26 mouse cellular contexts compared by ENCODE assay signal in genomic region chr1:179585646-179586045, GRCm38 (mm10). TPM values are rescaled to one million over a fixed set of nuclear protein-coding genes. Genes with fewer than 3 reads are reported as not detected.
DNase-seq lines count a peak whose midpoint lies in the region; ATAC-seq and TF ChIP-seq lines count a peak whose summit lies in the region.
"Had no signal": no experiment of that assay in that cellular context is flagged by ENCODE, and none has a peak within 500 bp of the region (broad histone marks: within the 10 kb centered on the region; RNA-seq: fewer than 3 reads in every experiment).

No protein-coding gene starts in this region.

- peaks cover 39% of the 10 kb centered on the region for H3K36me3 ChIP-seq in heart, adult 2 months (ENCODE audit: control insufficient read depth, insufficient read depth, low read length)
- H3K36me3 ChIP-seq in kidney, embryonic 15.5 days: 0 out of 2 replicates have a peak, but pooled peaks cover 3% of the 10 kb centered on the region

- 0 out of 2 replicates have a peak, but pooled peaks have one; percentile 31 for ATAC-seq in kidney, embryonic 15.5 days (replicated peaks; ENCODE audit: low FRiP score)
- ATAC-seq: CD4-positive, CD25-positive, alpha-beta regulatory T cell, adult 4 months; forebrain, embryonic 16.5 days; hindbrain, postnatal 0 days; lung, postnatal 0 days had no signal

- no peak for TF ChIP-seq POLR2A in heart, adult 2 months (IDR thresholded peaks at IDR 0.05; ENCODE audit: insufficient read depth, low read depth, low read length)

- intact Hi-C loops in heart, adult 2 months (cut with DNase I): no loop called here

- no peak for TF ChIP-seq EP300 in heart, adult 2 months (IDR thresholded peaks at IDR 0.05; ENCODE audit: insufficient read depth, low read depth, low read length)

- no peak for TF ChIP-seq CTCF in heart, adult 2 months (IDR thresholded peaks at IDR 0.05)

- H3K79me2 ChIP-seq in heart, adult 2 months (replicated peaks; ENCODE audit: control insufficient read depth, insufficient read depth, low read length): no peaks in the 10 kb centered on the region; the same call in 1 of the 2 replicates

- no peak overlapping the region for H3K4me2 ChIP-seq in kidney, embryonic 15.5 days
- H3K4me2 ChIP-seq: heart, embryonic 11.5 days; midbrain, embryonic 11.5 days had no signal

- no peaks in the 10 kb centered on the region for H3K27me3 ChIP-seq in heart, adult 2 months (ENCODE audit: control insufficient read depth, insufficient read depth, low read length)
- H3K27me3 ChIP-seq in kidney, embryonic 15.5 days: no peaks in the 10 kb centered on the region

- no peaks in the 10 kb centered on the region for H3K9me3 ChIP-seq in kidney, embryonic 15.5 days (replicated peaks)
- H3K9me3 ChIP-seq: forebrain, embryonic 10.5 days had no signal

- peak overlapping the region; percentile 1; the same call in 1 of the 2 replicates for H3K9ac ChIP-seq in heart, adult 2 months (ENCODE audit: low read depth, low read length)
- H3K9ac ChIP-seq in kidney, embryonic 15.5 days: no peak overlapping the region
- H3K9ac ChIP-seq: liver, embryonic 14.5 days had no signal

- H3K4me1 ChIP-seq in heart, adult 2 months (ENCODE audit: control insufficient read depth, insufficient read depth, low read length): peaks cover 22% of the 10 kb centered on the region
- peaks cover 24% of the 10 kb centered on the region for H3K4me1 ChIP-seq in kidney, embryonic 15.5 days

- H3K4me3 ChIP-seq in heart, adult 2 months: no peak overlapping the region
- H3K4me3 ChIP-seq in kidney, embryonic 15.5 days (replicated peaks): no peak overlapping the region
- H3K4me3 ChIP-seq: forebrain, embryonic 10.5 days had no signal

- 87% methylated on average over 9 of the region's 9 CpGs for WGBS in heart, adult 2 months
- 60% methylated on average over 9 of the region's 9 CpGs for WGBS in kidney, embryonic 15.5 days

- no peak for DNase-seq in heart, adult 2 months
- no peak for DNase-seq in heart, adult 18-20 months
- no peak for DNase-seq in kidney, postnatal 10 days
- DNase-seq in retina, postnatal 1 day: peak; percentile 13
- no peak for DNase-seq in retina, embryonic 14.5 days (ENCODE audit: low spot score)
- DNase-seq in ovary, adult 18-20 months (ENCODE audit: low spot score): no peak
- no peak for DNase-seq in ovary, postnatal 36 days (ENCODE audit: low spot score)
- DNase-seq: adrenal gland, postnatal 36 days; cerebellum, adult 11 months; cerebellum, postnatal 10 days; gastrocnemius, postnatal 36 days; kidney, adult 9 months; kidney, postnatal 36 days; layer of hippocampus, postnatal 36 days; thymus, adult 2 months had no signal

- peak overlapping the region; percentile 82; the same call in 1 of the 2 replicates for H3K27ac ChIP-seq in heart, adult 2 months
- no peak overlapping the region for H3K27ac ChIP-seq in kidney, embryonic 15.5 days
- H3K27ac ChIP-seq: forebrain, embryonic 10.5 days; hindbrain, postnatal 0 days; liver, embryonic 14.5 days; macrophage; stomach, postnatal 0 days had no signal

RNA-seq across cellular contexts. Expression of gene Cnst, which starts 39.5 kb away (rescaled TPM):
- 10 to 100 TPM; 46.7 to 48.8 TPM for total RNA-seq in heart, adult 2 months (2021)
- polyA plus RNA-seq in heart, adult 2 months (2012; rRNA removed): 23.4 and 45.9 TPM in 2 replicates
- total RNA-seq in heart, adult 18-20 months (2021): 10 to 100 TPM; 43.9 to 47.2 TPM
- 13.8 and 15.1 TPM in 2 replicates for polyA plus RNA-seq in kidney, embryonic 15.5 days (2015; fragmentation: Nextera tagmentation; extraction: Ambion mirVana)

RNA-seq across cellular contexts. Expression of gene Tfb2m, which starts 39.6 kb away (rescaled TPM):
- 10 to 100 TPM; 51.3 to 58.3 TPM for total RNA-seq in heart, adult 2 months (2021)
- 19.2 and 33.6 TPM in 2 replicates for polyA plus RNA-seq in heart, adult 2 months (2012; rRNA removed)
- 10 to 100 TPM; 69.8 to 76.6 TPM for total RNA-seq in heart, adult 18-20 months (2021)
- 29.2 and 33.6 TPM in 2 replicates for polyA plus RNA-seq in kidney, embryonic 15.5 days (2015; fragmentation: Nextera tagmentation; extraction: Ambion mirVana)
